Mouse (Mus musculus): Measurements from ENCODE around the gene Gm49369.
"Not testable (repeated sequence)": the region's sequence is repeated elsewhere in the genome, so short reads cannot be mapped to it uniquely, and the experiment has no call there.

Gene Gm49369

DNA sequence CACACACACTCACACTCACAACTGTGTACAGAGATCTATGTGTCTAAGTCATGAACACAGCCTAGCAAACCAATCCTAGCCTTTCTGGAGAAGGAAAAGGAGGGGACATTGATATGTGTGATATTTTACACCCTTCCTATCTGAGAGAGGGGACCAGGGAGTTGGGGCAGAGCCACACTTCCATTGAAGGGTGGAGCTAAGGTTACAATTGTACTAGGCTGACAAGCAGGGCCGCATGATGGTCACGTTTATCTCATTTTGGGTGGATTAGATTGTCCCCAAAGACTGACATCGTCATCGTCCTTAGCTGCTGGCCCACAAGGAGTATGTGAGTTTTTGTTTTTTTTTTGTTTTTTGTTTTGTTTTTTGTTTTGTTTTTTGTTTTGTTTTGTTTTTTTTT lies 51.2 kb downstream of the Gm49369 start:
- no peak for DNase-seq (ENCODE audit: inconsistent age in 2 of 2, low spot score in 1 of 2)

DNA sequence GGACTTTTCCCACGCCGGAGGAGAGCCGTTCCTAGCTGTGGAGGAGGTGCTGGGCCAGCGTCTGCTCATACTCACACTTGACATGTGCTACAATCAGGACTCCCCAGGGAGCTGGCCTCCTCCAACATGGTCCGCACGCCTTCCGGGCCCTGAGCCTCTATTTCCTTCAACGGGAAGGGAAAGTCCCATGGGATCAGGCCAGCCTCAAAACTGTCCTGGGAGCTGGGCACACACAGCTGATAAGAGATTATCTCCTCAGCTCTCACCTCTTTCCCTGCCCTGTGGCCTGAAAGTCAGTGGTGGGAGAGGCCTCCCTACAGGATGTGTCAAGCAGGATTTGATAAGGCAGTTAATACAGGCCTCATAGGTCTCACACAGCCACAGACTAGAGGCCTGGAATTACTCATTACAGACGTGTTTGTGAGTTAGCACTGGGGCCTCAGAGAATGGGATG lies 52.2 kb downstream of the Gm49369 start:
- peak; percentile 68 to 79 for DNase-seq (ENCODE audit: inconsistent age in 2 of 2, low spot score in 1 of 2)

GRCm38 (mm10) chr7:142328507-142328906 lies 54.0 kb downstream of the Gm49369 start:
- DNase-seq (ENCODE audit: inconsistent age in 2 of 2, low spot score in 1 of 2): no peak

- peak; percentile 55 to 68 for DNase-seq (ENCODE audit: inconsistent age in 2 of 2, low spot score in 1 of 2)
Observed at GRCm38 (mm10) chr7:142326714-142327445, 55.6 kb downstream of the Gm49369 start.

DNA sequence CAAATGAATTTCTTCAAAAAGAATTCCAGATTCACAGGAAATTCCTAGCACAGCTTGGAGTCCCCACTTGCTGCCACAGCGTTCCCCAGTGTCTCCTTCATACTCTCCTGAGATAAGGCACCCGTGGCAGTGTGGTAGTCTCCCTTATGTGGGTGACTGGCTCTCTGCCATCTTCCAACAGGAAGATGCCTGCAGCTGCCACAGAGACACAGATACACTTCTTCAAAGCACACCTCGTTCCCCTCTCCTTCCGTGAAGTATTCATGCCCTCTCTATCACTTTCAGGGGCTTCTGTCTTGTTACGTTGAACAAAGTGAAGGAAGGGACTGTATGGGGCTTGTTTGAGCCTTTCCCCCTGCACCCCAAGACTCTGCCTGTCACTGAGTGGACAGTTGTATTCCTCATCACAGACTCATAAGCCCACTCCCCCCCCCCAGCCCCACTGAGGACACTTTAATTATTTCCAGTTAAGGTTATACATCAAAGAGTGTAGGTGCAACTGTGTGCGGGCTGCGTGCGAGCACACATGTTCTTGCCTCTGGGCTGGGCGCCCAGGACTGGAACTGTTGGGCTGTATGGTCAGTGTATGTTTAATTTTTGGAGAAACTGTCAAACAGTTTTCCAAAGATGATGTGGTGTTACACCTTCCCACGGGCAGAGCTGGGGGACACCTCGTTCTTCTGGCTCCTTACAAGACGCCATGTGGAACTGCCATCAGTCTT lies 58.9 kb downstream of the Gm49369 start:
- no peak for DNase-seq (ENCODE audit: inconsistent age in 2 of 2, low spot score in 1 of 2)

GRCm38 (mm10) chr7:142322641-142323040 lies 59.8 kb downstream of the Gm49369 start:
- DNase-seq (ENCODE audit: inconsistent age in 2 of 2, low spot score in 1 of 2): no peak

GRCm38 (mm10) chr7:142321637-142322306 lies 60.7 kb downstream of the Gm49369 start:
- not testable (repeated sequence) for DNase-seq (ENCODE audit: inconsistent age in 2 of 2, low spot score in 1 of 2)

Measured in adrenal gland, adult (tissue).